Mouse (Mus musculus): ENCODE data around the gene Rap2b.
A peak's percentile ranks its signal among the peaks of the same experiment; 100 is the strongest.

Gene Rap2b

GRCm38 (mm10) chr3:61386368-61386767 is 24.9 kb downstream of the Rap2b start:
- DNase-seq (ENCODE audit: low spot score) = no peak

GRCm38 (mm10) chr3:61391564-61391963 is 30.1 kb downstream of the Rap2b start:
- DNase-seq (ENCODE audit: low spot score) = no peak

- no peak for DNase-seq (ENCODE audit: low spot score)
Observed at GRCm38 (mm10) chr3:61392881-61393280, 31.4 kb downstream of the Rap2b start.

GRCm38 (mm10) chr3:61393520-61393919 is 32.1 kb downstream of the Rap2b start:
- no peak for DNase-seq (ENCODE audit: low spot score)

- DNase-seq (ENCODE audit: low spot score) = no peak
Observed at GRCm38 (mm10) chr3:61395382-61395781, 33.9 kb downstream of the Rap2b start.

- no peak for DNase-seq (ENCODE audit: low spot score)
Observed at GRCm38 (mm10) chr3:61396728-61397127, 35.3 kb downstream of the Rap2b start.

- DNase-seq (ENCODE audit: low spot score) = no peak
Observed at GRCm38 (mm10) chr3:61400823-61401387, 39.5 kb downstream of the Rap2b start.

- peak; percentile 5 for DNase-seq (ENCODE audit: low spot score)
Observed at GRCm38 (mm10) chr3:61406921-61407320, 45.5 kb downstream of the Rap2b start.

- peak; percentile 76 for DNase-seq (ENCODE audit: low spot score)
Observed at GRCm38 (mm10) chr3:61409683-61410082, 48.2 kb downstream of the Rap2b start.

GRCm38 (mm10) chr3:61415883-61416282 is 54.4 kb downstream of the Rap2b start:
- no peak for DNase-seq (ENCODE audit: low spot score)

All from T-cell, adult 2 months (primary cell).